Mouse (Mus musculus) hindbrain, postnatal 0 days (tissue): Measurements from ENCODE around the gene 4931429L15Rik. TPM values are rescaled to one million over a fixed set of nuclear protein-coding genes. Genes with fewer than 3 reads are reported as not detected.

Experiments
- ATAC-seq: fragments of 200-750 bp; cut with Nextera tagmentation; 2 replicates; pipeline ENCODE4 v1.8.0; 2017; ENCODE audit warnings: mild to moderate bottlenecking, moderate TSS enrichment, moderate library complexity
- DNase-seq: peaks from one replicate; pipeline ENCODE4 v3.0.0-alpha.2; 2015; ENCODE audit warnings: low spot score
- H3K27ac ChIP-seq: fragments of 300-500 bp; sonication (generic); 2 replicates; pipeline ENCODE4 v1.5.1; 2014; ENCODE audit warnings: mild to moderate bottlenecking
- H3K27me3 ChIP-seq: fragments of 300-500 bp; sonication (generic); 2 replicates; pipeline ENCODE4 v1.6.1; 2014; ENCODE audit warnings: low read length, mixed read lengths; ENCODE audit not compliant: insufficient read depth
- H3K36me3 ChIP-seq: fragments of 300-500 bp; sonication (generic); 2 replicates; pipeline ENCODE4 v1.6.1; 2014; ENCODE audit warnings: low read length, mixed read lengths; ENCODE audit not compliant: insufficient read depth
- H3K4me1 ChIP-seq: fragments of 300-500 bp; sonication (generic); 2 replicates; pipeline ENCODE4 v1.6.1; 2014; ENCODE audit warnings: antibody characterized with exemption, low read length, mixed read lengths; ENCODE audit not compliant: insufficient read depth
- H3K4me2 ChIP-seq: fragments of 300-500 bp; sonication (generic); 2 replicates; pipeline ENCODE4 v1.6.1; 2014; ENCODE audit warnings: low read depth, mild to moderate bottlenecking, low read length, moderate library complexity, mixed read lengths
- H3K4me3 ChIP-seq: fragments of 300-500 bp; sonication (generic); 2 replicates; pipeline ENCODE4 v1.5.1; 2014; ENCODE audit warnings: low read length
- H3K9ac ChIP-seq: fragments of 300-500 bp; sonication (generic); replicated peaks from 2 replicates; pipeline ENCODE4 v1.6.1; 2014; ENCODE audit warnings: mild to moderate bottlenecking, low read length, moderate library complexity, mixed read lengths
- H3K9me3 ChIP-seq: fragments of 300-500 bp; sonication (generic); 2 replicates; pipeline ENCODE4 v1.6.1; 2016; ENCODE audit warnings: low read length, mixed read lengths
- CTCF ChIP-seq: IDR thresholded peaks from 2 replicates; pipeline ENCODE4 v1.5.1; 2016; ENCODE audit warnings: antibody characterized with exemption, control low read depth, low read depth
- WGBS: fragments of 180-500 bp; shearing (Covaris S2); extraction: QIAGEN DNeasy Blood & Tissue Kit; methylation state at CpG from one replicate; pipeline ENCODE4 v1.1.7; 2014; 5-methylcytosine and 5-hydroxymethylcytosine counted together
- polyA plus RNA-seq: library from polyadenylated mRNA; unstranded; fragments of >200 nt; fragmentation: Nextera tagmentation; extraction: Ambion mirVana; gene quantifications from 2 replicates; pipeline ENCODE4 v1.2.1, GENCODE M21; 2015
- total RNA-seq: library from RNA; depleted of rRNA; stranded (reverse); fragments of >200 nt; gene quantifications from 2 replicates; pipeline ENCODE4 v1.2.3, GENCODE M21; 2014

The 4931429L15Rik gene
- total and polyA plus RNA-seq, 2 experiments from 2014 or later: not detected

GRCm38 (mm10) chr9:46328572-46329249 is 8.9 kb upstream of the 4931429L15Rik start:
- TF ChIP-seq CTCF: no peak
- peak; percentile 84 for DNase-seq
- peaks cover 12% of the 10 kb centered on the region; the same call in 1 of the 2 replicates for H3K4me1 ChIP-seq
- 3% methylated on average over 30 of the region's 30 CpGs for WGBS
- H3K27me3 ChIP-seq: no peaks in the 10 kb centered on the region
- H3K4me2 ChIP-seq: peak overlapping the region; percentile 47
- H3K36me3 ChIP-seq: no peaks in the 10 kb centered on the region
- peak overlapping the region; percentile 80 for H3K27ac ChIP-seq
- no peaks in the 10 kb centered on the region for H3K9me3 ChIP-seq
- H3K4me3 ChIP-seq: peak overlapping the region; percentile 16; the same call in 1 of the 2 replicates
- peak overlapping the region; percentile 39 for H3K9ac ChIP-seq
- peak; percentile 76 for ATAC-seq

- Histone ChIP-seq H3K9me3 (no peaks in the 10 kb centered on the region), H3K4me3 (no peak overlapping the region), H3K9ac (peak overlapping the region; percentile 39; the same call in 1 of the 2 replicates), H3K4me1 (peaks cover 12% of the 10 kb centered on the region; the same call in 1 of the 2 replicates), H3K27me3 (no peaks in the 10 kb centered on the region), H3K36me3 (no peaks in the 10 kb centered on the region), H3K4me2 (peak overlapping the region; percentile 47), H3K27ac (peak overlapping the region; percentile 80)
- ATAC-seq (no peak; the same call in 1 of the 2 replicates), DNase-seq (no peak)
- 46% methylated on average over 25 of the region's 25 CpGs for WGBS
- peak; percentile 45 for TF ChIP-seq CTCF
Measured at GRCm38 (mm10) chr9:46327706-46328571, 8.2 kb upstream of the 4931429L15Rik start.

- ATAC-seq: no peak
- TF ChIP-seq CTCF: peak; percentile 47
Measured at GRCm38 (mm10) chr9:46326694-46327405, 7.1 kb upstream of the 4931429L15Rik start.

GRCm38 (mm10) chr9:46320461-46320860 is 675 bp upstream of the 4931429L15Rik start:
- H3K4me2 ChIP-seq: no peak overlapping the region
- no peaks in the 10 kb centered on the region for H3K27me3 ChIP-seq
- H3K36me3 ChIP-seq: no peaks in the 10 kb centered on the region
- DNase-seq (no peak), ATAC-seq (no peak)
- H3K27ac ChIP-seq: no peak overlapping the region
- H3K4me1 ChIP-seq: peaks cover 8% of the 10 kb centered on the region; the same call in 1 of the 2 replicates
- 91% methylated on average over 2 of the region's 2 CpGs for WGBS
- H3K4me3 ChIP-seq: no peak overlapping the region
- no peak overlapping the region for H3K9ac ChIP-seq
- TF ChIP-seq CTCF: no peak
- 0 out of 2 replicates have a peak, but pooled peaks cover 3% of the 10 kb centered on the region for H3K9me3 ChIP-seq

More at GRCm38 (mm10) chr9:46326694-46327405, 7.1 kb upstream of the 4931429L15Rik start:
- Histone ChIP-seq H3K36me3 (no peaks in the 10 kb centered on the region), H3K4me1 (peaks cover 12% of the 10 kb centered on the region; the same call in 1 of the 2 replicates), H3K9ac (no peak overlapping the region), H3K4me2 (no peak overlapping the region), H3K27me3 (no peaks in the 10 kb centered on the region), H3K4me3 (no peak overlapping the region), H3K27ac (no peak overlapping the region), H3K9me3 (no peaks in the 10 kb centered on the region)
- no peak for DNase-seq
- WGBS: 80% methylated on average over 11 of the region's 11 CpGs

- Histone ChIP-seq H3K36me3 (no peaks in the 10 kb centered on the region), H3K9ac (no peak overlapping the region), H3K9me3 (0 out of 2 replicates have a peak, but pooled peaks cover 3% of the 10 kb centered on the region), H3K27ac (no peak overlapping the region), H3K4me1 (peaks cover 11% of the 10 kb centered on the region; the same call in 1 of the 2 replicates), H3K4me2 (no peak overlapping the region), H3K4me3 (no peak overlapping the region), H3K27me3 (no peaks in the 10 kb centered on the region)
- 86% methylated on average over 3 of the region's 3 CpGs for WGBS
- DNase-seq (no peak), ATAC-seq (no peak)
- no peak for TF ChIP-seq CTCF
Measured at GRCm38 (mm10) chr9:46317957-46318356, 1.8 kb downstream of the 4931429L15Rik start.

GRCm38 (mm10) chr9:46316909-46317308 is 2.9 kb downstream of the 4931429L15Rik start:
- H3K27ac ChIP-seq: no peak overlapping the region
- no peak for TF ChIP-seq CTCF
- H3K4me1 ChIP-seq: peaks cover 11% of the 10 kb centered on the region; the same call in 1 of the 2 replicates
- no peaks in the 10 kb centered on the region for H3K27me3 ChIP-seq
- 0 out of 2 replicates have a peak, but pooled peaks cover 3% of the 10 kb centered on the region for H3K9me3 ChIP-seq
- H3K9ac ChIP-seq: no peak overlapping the region
- whole genome bisulfite sequencing: 33% methylated on average over 8 of the region's 8 CpGs
- peak overlapping the region; percentile 18; the same call in 1 of the 2 replicates for H3K4me2 ChIP-seq
- ATAC-seq (no peak), DNase-seq (no peak)
- H3K36me3 ChIP-seq: no peaks in the 10 kb centered on the region
- no peak overlapping the region for H3K4me3 ChIP-seq
